ENCODE assay signal across 31 mouse cellular contexts in genomic region chr10:92308643-92309042, GRCm38 (mm10).
A peak's percentile ranks its signal among the peaks of the same experiment; 100 is the strongest.
DNase-seq lines count a peak whose midpoint lies in the region; ATAC-seq and TF ChIP-seq lines count a peak whose summit lies in the region.
"Had no signal": no experiment of that assay in that cellular context is flagged by ENCODE, and none has a peak within 500 bp of the region (broad histone marks: within the 10 kb centered on the region; RNA-seq: fewer than 3 reads in every experiment).

No protein-coding gene starts in this region.

- TF ChIP-seq CTCF in Patski (IDR thresholded peaks at IDR 0.05), result no peak

- CTCF ChIA-PET in Patski (lab: Charles Lee), result interaction anchor here (0.7 to 1.6 kb wide), 5 partner anchors 31 to 346 kb away, joined by 3 to 6 read pairs (median 3); no protein-coding TSS in a partner anchor

- no peaks in the 10 kb centered on the region for H3K36me3 ChIP-seq in heart, embryonic 12.5 days
- H3K36me3 ChIP-seq: embryonic facial prominence, embryonic 10.5 days; embryonic facial prominence, embryonic 15.5 days; heart, embryonic 15.5 days; hindbrain, embryonic 15.5 days; kidney, embryonic 15.5 days; limb, embryonic 12.5 days; liver, embryonic 12.5 days; midbrain, embryonic 12.5 days; neural tube, embryonic 13.5 days had no signal

- in situ Hi-C loops in Patski (cut with MboI; ENCODE audit: low pct_unique_long_range_greater_than_20kb), result loop anchor here (10.0 kb wide), 1 partner anchor 706 kb away; no protein-coding TSS in a partner anchor

- no peaks in the 10 kb centered on the region for H3K9me3 ChIP-seq in heart, embryonic 12.5 days (replicated peaks)
- H3K9me3 ChIP-seq: embryonic facial prominence, embryonic 10.5 days; embryonic facial prominence, embryonic 15.5 days; forebrain, embryonic 13.5 days; heart, embryonic 15.5 days; hindbrain, embryonic 15.5 days; kidney, embryonic 15.5 days; limb, embryonic 12.5 days; liver, embryonic 12.5 days; megakaryocyte, embryonic 14.5 days; midbrain, embryonic 12.5 days; neural tube, embryonic 13.5 days had no signal

- POLR2A ChIA-PET in Patski (lab: Charles Lee), result no interaction called here

- no peak overlapping the region for H3K27ac ChIP-seq in heart, embryonic 12.5 days (ENCODE audit: poor library complexity, severe bottlenecking)
- H3K27ac ChIP-seq: embryonic facial prominence, embryonic 10.5 days; embryonic facial prominence, embryonic 15.5 days; forebrain, embryonic 13.5 days; heart, adult 2 months; heart, embryonic 15.5 days; hindbrain, embryonic 15.5 days; kidney, embryonic 15.5 days; left cerebral cortex, adult 2 months; limb, embryonic 12.5 days; liver, embryonic 12.5 days; midbrain, embryonic 12.5 days; neural tube, embryonic 13.5 days had no signal

- no peak for ATAC-seq in heart, embryonic 12.5 days (ENCODE audit: insufficient number of reproducible peaks, low FRiP score)
- ATAC-seq in Patski, result peak; percentile 71
- ATAC-seq: activated CD4-positive, CD25-positive, alpha-beta regulatory T cell, adult 4 months; CD4-positive, CD25-positive, alpha-beta regulatory T cell, adult 4 months; forebrain, embryonic 13.5 days; inflammation-experienced regulatory T-cells, adult 6 months; liver, embryonic 12.5 days; liver, postnatal 0 days had no signal

- H3K27me3 ChIP-seq in heart, embryonic 12.5 days (replicated peaks), result no peaks in the 10 kb centered on the region
- H3K27me3 ChIP-seq in Patski, result no peaks in the 10 kb centered on the region
- H3K27me3 ChIP-seq: embryonic facial prominence, embryonic 15.5 days; forebrain, embryonic 13.5 days; heart, embryonic 15.5 days; hindbrain, embryonic 15.5 days; kidney, embryonic 15.5 days; limb, embryonic 12.5 days; liver, embryonic 12.5 days; megakaryocyte, embryonic 14.5 days; midbrain, embryonic 12.5 days; neural tube, embryonic 13.5 days had no signal

- H3K9ac ChIP-seq in heart, embryonic 12.5 days, result no peak overlapping the region
- H3K9ac ChIP-seq: embryonic facial prominence, embryonic 15.5 days; forebrain, embryonic 13.5 days; heart, embryonic 15.5 days; hindbrain, embryonic 15.5 days; kidney, embryonic 15.5 days; limb, embryonic 12.5 days; liver, embryonic 12.5 days; liver, postnatal 0 days; midbrain, embryonic 12.5 days; neural tube, embryonic 13.5 days had no signal

- H3K4me3 ChIP-seq in heart, embryonic 12.5 days, result no peak overlapping the region
- H3K4me3 ChIP-seq: embryonic facial prominence, embryonic 10.5 days; embryonic facial prominence, embryonic 15.5 days; forebrain, embryonic 13.5 days; heart, adult 2 months; heart, embryonic 15.5 days; hindbrain, embryonic 15.5 days; kidney, embryonic 15.5 days; left cerebral cortex, adult 2 months; limb, embryonic 12.5 days; liver, embryonic 12.5 days; megakaryocyte, embryonic 14.5 days; midbrain, embryonic 12.5 days; neural tube, embryonic 13.5 days had no signal

- WGBS in heart, embryonic 12.5 days, result 82% methylated on average over 3 of the region's 3 CpGs

- peak; percentile 13 for DNase-seq in gastrocnemius, adult 18-20 months (ENCODE audit: low spot score)
- no peak for DNase-seq in gastrocnemius, postnatal 10 days
- peak; percentile 7 for DNase-seq in heart, adult 8-10 months (ENCODE audit: low spot score)
- DNase-seq in lung, postnatal 36 days, result peak; percentile 18
- no peak for DNase-seq in lung, postnatal 14 days
- DNase-seq in Patski (ENCODE audit: low read depth, low spot score), result peak; percentile 13
- no peak for DNase-seq in frontal cortex, postnatal 10 days (ENCODE audit: low spot score in 2 of 2)
- DNase-seq: adrenal gland, adult 2 months; adrenal gland, postnatal 36 days; cerebellum, postnatal 25 days; kidney, adult 11 months; liver, postnatal 0 days; lung, postnatal 4 days; thymus, postnatal 4 days had no signal

- H3K4me2 ChIP-seq in heart, embryonic 12.5 days, result no peak overlapping the region
- H3K4me2 ChIP-seq: embryonic facial prominence, embryonic 15.5 days; forebrain, embryonic 13.5 days; heart, embryonic 15.5 days; hindbrain, embryonic 15.5 days; kidney, embryonic 15.5 days; limb, embryonic 12.5 days; liver, embryonic 12.5 days; midbrain, embryonic 12.5 days; neural tube, embryonic 13.5 days had no signal

- H3K4me1 ChIP-seq in heart, embryonic 12.5 days (replicated peaks), result no peaks in the 10 kb centered on the region
- H3K4me1 ChIP-seq: embryonic facial prominence, embryonic 10.5 days; embryonic facial prominence, embryonic 15.5 days; forebrain, embryonic 13.5 days; heart, embryonic 15.5 days; hindbrain, embryonic 15.5 days; kidney, embryonic 15.5 days; limb, embryonic 12.5 days; liver, embryonic 12.5 days; megakaryocyte, embryonic 14.5 days; midbrain, embryonic 12.5 days; neural tube, embryonic 13.5 days had no signal

Comparison
In these comparisons a context has a peak if more than half of its experiments do, and no peak if none do; other contexts are left out.
1. DNase-seq: peak in gastrocnemius, adult 18-20 months (single experiment), heart, adult 8-10 months (single experiment), lung, postnatal 36 days (single experiment) and Patski (single experiment); none in gastrocnemius, postnatal 10 days (single experiment), lung, postnatal 14 days (single experiment) and frontal cortex, postnatal 10 days (0 of 2).